Mouse (Mus musculus): ENCODE results near the gene Nfkbiz.

Nfkbiz gene

DNA sequence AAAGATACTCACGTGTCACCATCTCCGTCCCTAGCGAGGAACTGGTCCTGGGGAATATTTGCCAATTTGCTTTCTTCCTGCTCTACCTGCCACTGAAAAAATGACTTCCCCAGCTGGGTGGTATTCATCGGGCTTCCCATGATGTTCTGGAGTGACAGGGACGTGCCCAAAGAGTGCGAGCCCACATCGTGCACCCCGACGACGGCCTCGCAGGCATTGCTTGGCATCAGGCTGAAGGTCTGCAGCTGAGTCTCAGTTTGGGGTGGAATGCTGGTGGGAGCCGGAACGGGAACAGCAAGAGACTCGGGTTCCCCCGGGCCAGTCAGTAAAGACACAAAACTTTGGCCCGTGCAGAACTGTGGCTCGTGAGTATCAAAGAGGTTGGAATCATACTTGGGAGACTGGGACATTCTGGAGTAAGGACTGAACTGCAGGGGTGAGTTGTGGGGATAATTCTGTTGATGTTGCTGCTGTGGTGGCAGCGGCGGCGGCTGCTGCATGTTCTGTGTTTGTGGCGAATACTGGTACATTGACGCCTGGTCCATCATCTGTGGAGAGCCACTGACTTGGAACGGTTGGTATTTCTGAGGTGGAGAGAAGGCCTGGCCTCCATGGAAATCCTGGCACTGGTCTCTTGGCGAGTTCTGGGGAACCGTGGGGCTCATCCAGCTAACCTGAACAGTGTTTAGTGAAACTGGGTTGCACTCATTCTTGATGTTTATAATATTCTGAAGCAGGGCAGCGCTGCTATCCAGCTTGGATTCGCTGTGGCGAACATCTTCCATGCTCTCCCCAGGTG lies 20.8 kb downstream of the Nfkbiz start:
- ChIA-PET POLR2A (interaction anchor here in 1 of 4 experiments (0.6 to 1.2 kb wide), 2 partner anchors 8 to 275 kb away, joined by 3 to 5 read pairs; no protein-coding TSS in a partner anchor), CTCF (no interaction called here)

DNA sequence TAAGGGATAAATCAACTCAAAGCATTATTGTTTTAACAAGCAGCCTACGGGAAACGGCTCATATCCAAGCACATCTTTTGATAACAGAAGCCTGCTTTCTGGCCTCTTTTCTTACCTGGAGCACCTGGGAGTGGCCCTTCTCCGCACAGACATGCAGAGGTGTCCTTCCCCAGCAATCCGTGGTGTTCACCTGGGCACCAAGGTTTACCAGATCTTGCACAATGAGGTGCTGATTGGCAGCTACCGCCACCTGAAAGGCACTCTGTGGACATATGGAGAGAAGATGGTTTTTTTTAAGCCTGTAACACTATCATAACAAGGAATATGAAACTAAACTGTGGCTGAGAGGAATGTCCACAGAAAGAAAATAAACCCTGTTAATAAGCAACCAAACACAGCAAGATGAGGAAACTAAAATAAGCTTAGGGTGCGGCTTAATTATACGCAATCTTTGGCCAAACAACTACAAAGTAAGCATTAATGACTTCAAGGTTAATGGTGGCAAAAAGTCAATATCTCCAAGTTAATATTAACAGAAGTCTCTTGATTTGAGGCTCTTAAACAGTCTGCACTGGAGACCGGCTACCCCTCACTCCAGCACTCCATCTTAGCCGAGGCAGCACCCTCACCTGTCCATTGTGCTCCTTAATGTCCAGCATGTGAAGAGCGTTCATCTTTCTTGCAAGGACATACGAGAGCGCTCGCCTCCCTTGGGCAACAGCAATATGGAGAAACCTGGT lies 22.3 kb downstream of the Nfkbiz start:
- CTCF ChIA-PET, result interaction anchor here in 1 of 4 experiments (1.0 kb wide), 1 partner anchor 47 kb away, joined by 8 read pairs; no protein-coding TSS in a partner anchor
- POLR2A ChIA-PET, result interaction anchor here in 2 of 4 experiments (0.6 to 1.2 kb wide), 2 partner anchors 19 to 22 kb away, joined by 3 to 4 read pairs; no protein-coding TSS in a partner anchor

DNA sequence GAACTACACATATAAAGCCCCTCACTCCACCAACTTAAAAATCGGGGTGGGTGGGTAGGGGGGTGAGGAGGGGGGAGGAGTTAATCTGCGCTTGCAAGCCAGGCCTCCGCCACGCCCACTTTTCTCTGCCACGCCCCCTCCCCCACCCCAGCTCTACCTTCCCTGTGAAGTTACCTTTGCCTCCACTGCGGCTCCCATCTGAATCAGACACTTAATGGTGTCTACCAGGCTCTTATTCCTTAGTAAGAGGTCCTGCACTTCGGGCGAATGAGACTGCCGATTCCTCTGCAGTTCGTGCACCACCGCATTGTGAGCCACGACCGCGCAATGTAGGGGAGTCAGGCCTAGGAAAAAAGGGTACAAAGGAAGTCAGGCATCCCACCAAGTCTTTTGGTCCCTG lies 23.2 kb downstream of the Nfkbiz start:
- ChIA-PET POLR2A (interaction anchor here in 3 of 4 experiments (0.5 to 2.1 kb wide), 6 partner anchors 10 to 416 kb away, joined by 3 to 10 read pairs (median 4); partner anchors contain the start of gene Nfkbiz (in 1 of the 3)), CTCF (interaction anchor here in 2 of 4 experiments (0.6 to 1.0 kb wide), 2 partner anchors 48 to 249 kb away, joined by 3 to 8 read pairs; no protein-coding TSS in a partner anchor)

DNA sequence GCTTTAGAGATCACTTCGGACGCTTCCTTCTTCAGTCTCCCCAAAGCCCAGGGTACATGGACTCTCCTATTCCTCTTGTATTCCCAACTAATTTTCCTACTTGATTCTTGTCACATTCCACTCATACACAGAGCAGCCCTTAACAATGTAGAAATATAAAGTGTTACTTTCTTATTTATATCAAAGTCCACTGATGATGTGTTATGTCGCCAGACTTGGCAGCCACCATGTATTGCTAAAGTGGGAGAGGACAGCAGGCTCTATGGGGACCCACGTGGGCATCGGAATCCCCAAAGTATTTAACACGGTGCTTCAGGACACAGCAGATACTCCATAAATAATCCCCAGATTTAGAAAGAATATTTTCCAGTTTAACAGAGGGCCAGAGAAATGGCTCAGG lies 24.0 kb downstream of the Nfkbiz start:
- ChIA-PET POLR2A (interaction anchor here (0.5 to 2.5 kb wide), 9 partner anchors 8 to 80 kb away, joined by 3 to 15 read pairs (median 5); partner anchors contain the start of genes Nfkbiz (in 1 of the 4) and Nxpe3 (in 1 of the 4)), CTCF (no interaction called here)

DNA sequence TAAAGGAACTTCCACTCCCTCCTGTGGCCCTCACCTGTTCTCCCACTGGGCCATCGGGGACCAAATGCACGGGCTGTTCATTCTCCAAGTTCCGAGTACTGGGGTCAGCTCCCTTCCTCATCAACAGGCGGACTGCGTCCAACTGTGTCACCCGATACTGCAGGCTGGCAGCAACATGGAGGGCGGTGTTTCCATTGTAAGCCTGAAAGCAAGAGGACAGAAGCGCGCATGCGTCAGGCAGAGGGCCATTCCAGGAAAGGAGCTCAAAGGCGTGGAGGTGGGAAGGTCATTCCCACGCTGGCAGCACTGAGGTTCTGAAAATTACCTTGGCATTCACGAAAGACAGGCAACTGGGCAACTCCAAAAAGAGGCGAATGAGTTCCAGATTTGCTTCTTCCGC lies 24.8 kb downstream of the Nfkbiz start:
- POLR2A ChIA-PET, result interaction anchor here in 3 of 4 experiments (0.6 to 2.5 kb wide), 10 partner anchors 8 to 160 kb away, joined by 3 to 15 read pairs (median 5); partner anchors contain the start of genes Nfkbiz (in 1 of the 3) and Nxpe3 (in 1 of the 3)
- CTCF ChIA-PET, result interaction anchor here in 1 of 4 experiments (1.0 kb wide), 1 partner anchor 50 kb away, joined by 5 read pairs; no protein-coding TSS in a partner anchor

DNA sequence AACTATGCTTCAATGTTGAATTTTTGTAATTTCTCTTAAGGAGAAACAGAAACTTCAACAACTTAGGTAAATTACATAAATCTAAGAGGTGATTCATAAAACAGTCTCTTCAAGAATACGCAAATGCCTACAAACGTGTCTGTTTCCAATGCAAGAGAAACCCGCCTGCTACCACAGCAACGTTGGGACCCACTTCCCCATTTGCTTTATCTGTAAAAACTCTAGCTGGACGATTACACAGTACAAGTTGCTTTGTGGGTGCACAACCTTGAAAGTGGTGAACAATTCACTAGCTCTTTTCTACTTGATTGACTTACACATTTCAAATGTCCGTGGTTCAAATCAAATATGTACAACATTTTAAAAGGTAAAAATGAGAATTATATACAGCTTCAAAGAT lies 26.9 kb downstream of the Nfkbiz start:
- ChIA-PET CTCF (no interaction called here), POLR2A (interaction anchor here in 1 of 4 experiments (0.6 kb wide), 2 partner anchors 9 to 11 kb away, joined by 3 read pairs; no protein-coding TSS in a partner anchor)

DNA sequence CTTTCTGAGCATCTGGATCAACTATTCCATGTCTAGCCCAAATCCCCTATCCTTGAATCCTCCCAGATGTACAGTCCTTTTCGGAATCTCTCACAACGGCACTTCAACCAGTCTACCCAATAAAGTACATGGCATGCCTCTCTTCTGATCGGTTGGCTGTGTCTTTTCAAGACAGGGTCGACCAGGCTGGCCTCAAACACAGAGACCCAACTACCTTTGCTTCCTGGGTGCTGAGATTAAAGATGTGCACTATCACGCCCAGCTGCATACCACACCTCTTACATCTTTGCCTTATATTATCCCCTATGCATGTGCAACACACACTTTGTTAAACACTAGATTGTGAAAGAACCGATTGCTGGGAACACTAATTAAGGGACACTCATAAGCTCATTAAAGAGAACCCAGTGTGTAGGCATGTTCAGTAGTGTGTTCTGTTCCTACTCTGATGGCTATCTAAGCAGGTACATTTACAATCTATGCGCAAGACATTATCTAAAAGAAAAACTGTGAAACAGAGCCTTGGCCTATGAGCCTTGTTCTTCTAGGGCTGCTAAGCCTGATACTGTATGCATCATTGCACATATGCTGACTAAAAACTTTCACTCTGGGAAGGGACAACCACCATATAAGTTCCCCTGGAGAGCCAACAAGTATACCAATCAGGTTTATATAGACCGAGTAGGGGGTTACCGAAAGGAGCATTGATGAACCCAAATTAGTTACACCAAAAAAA lies 28.8 kb downstream of the Nfkbiz start:
- ChIA-PET CTCF (no interaction called here), POLR2A (interaction anchor here in 3 of 4 experiments (0.5 to 1.5 kb wide), 4 partner anchors 9 to 163 kb away, joined by 3 to 4 read pairs (median 3); no protein-coding TSS in a partner anchor)

DNA sequence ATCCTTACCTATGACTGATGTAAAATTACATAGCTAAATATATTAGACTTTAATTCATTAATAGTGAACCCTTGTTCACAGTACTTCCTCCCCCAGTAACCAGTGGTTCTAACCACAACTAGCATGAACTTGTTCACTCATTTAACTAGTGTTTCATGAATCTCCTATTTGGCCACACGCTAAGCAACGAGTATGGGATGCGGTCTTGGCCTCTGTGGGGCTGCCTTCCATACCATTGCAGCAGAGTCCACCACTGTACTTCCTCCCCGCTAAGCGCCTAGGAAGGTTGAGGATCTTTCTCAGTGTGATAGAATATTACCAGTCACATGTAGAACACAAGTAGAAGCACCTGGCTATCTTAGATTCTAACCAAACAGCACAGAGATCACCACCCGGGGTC lies 29.4 kb downstream of the Nfkbiz start:
- ChIA-PET CTCF (no interaction called here), POLR2A (interaction anchor here in 3 of 4 experiments (0.5 to 1.5 kb wide), 3 partner anchors 11 to 163 kb away, joined by 3 to 4 read pairs (median 3); no protein-coding TSS in a partner anchor)

DNA sequence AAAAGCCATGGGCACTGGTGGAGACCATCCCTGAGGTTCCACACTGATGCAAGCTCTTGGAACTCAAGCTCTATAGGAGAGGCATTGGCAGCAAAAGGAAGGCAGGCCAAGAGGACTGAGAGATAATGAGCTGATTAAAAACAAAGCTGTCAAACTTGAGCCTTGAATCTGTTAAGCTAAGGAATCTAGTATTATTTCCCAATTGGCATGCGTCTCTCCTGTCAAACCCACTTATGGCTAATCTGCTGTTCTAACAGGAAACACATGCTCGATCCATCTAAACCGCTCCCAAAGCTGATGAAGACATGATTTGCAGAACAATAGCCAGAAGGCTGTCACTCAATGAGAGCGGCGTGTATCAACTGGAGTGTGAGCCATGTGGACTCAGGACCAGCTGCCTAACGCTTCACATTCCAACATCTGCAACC lies 31.2 kb downstream of the Nfkbiz start:
- ChIA-PET POLR2A (interaction anchor here in 3 of 4 experiments (0.5 to 1.7 kb wide), 5 partner anchors 11 to 26 kb away, joined by 3 to 8 read pairs (median 4); no protein-coding TSS in a partner anchor), CTCF (interaction anchor here in 1 of 4 experiments (0.7 kb wide), 1 partner anchor 56 kb away, joined by 3 read pairs; no protein-coding TSS in a partner anchor)

DNA sequence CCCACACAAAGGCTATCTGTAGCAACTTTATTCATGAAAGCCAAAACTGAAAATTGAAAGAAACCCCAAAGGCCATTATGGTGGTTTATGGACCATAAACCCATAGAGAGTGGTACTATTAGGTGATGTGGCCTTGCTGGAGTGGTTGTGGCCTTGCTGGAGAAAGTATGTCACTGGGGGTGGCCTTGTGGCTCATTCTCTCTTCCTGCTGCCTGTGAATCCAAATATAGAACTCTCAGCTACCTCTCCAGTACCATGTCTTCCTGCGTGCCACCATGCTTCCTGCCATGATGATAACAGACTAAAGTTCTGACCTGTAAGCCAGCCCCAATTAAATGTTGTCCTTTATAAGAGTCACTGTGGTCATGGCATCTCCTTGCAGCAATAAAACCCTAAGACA lies 33.9 kb downstream of the Nfkbiz start:
- ChIA-PET CTCF (no interaction called here), POLR2A (no interaction called here)

DNA sequence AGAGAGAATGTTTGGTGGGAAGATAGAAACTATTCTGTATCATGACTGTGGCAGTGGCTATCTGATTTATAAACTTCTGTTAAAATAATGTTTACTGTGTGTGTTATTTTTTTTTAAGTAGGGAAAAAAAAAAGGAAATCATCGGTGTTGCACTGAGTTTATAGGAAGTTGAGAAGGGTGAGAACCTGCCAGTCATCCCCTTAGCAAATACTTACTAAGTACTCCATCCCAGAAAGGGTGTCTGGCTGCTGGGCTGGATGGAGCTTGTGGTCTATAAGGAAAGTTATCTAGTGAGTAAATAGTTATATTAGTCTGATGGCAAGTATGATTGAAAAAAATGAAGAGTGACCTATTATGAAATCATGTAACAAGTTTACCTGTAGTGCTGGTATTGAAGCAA lies 37.1 kb downstream of the Nfkbiz start:
- POLR2A ChIA-PET, result no interaction called here
- CTCF ChIA-PET, result no interaction called here

DNA sequence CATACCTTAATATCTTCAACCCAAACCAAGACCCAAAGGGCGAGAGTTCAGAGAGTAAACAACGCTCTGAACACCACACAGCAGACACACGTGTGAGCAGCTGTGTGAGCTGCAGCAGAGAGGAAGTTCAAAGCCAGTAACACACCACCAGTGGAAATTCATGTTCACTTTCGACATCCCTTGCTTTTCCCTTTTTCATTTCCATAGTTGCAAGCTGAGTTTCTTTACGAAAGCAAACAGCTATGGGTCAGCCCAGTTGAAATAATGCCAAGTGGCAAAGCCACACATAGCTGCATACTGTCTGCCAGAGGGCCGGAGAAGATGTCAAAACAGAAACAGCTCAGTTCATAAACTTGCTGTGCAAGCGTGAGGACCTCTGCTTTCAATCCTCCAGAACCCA lies 39.9 kb downstream of the Nfkbiz start:
- ChIA-PET CTCF (no interaction called here), POLR2A (interaction anchor here in 1 of 4 experiments (0.6 to 0.7 kb wide), 2 partner anchors 11 to 1073 kb away, joined by 3 read pairs; no protein-coding TSS in a partner anchor)

DNA sequence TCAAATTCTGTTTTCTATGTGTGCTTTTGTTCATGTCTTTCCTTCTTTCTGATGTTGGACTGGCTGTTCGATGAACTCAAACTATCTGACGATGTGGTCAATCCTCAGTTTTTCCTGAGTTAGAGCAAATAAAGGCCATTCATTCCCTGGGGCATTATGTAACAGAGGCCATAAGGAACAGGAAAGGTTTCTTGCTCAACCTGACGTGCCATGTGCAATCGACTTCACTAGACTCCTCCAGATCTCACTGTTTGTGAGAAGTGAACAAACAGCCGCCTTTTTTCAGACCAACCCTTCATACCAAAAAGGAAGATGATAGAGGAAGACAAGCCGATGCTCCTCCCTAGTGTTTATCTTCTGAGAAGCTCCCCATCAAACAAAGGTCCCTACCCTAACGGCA lies 48.4 kb downstream of the Nfkbiz start:
- POLR2A ChIA-PET, result no interaction called here

DNA sequence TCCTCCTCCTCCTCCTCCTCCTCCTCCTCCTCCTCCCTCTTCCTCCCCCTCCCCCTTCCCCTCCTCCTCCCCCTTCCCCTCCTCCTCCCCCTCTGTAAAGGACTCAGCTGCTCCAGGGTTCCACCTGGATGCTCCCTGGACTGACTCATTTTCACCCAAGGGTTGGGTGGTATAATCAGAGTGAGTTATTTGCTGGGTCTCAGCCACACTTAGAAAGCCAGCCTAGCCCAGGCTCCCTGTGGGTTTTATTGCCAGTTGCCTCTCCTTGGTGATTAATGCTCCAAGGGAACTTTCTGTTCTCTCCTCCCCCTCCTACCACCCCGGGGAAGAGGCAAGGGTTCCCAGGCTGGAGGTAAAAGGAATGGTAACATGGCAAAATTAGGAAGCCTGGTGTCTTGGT lies 49.4 kb downstream of the Nfkbiz start:
- CTCF ChIA-PET, result no interaction called here
- POLR2A ChIA-PET, result no interaction called here

More for the DNA sequence above, 48.4 kb downstream of the Nfkbiz start:
- CTCF ChIA-PET, result no interaction called here

DNA sequence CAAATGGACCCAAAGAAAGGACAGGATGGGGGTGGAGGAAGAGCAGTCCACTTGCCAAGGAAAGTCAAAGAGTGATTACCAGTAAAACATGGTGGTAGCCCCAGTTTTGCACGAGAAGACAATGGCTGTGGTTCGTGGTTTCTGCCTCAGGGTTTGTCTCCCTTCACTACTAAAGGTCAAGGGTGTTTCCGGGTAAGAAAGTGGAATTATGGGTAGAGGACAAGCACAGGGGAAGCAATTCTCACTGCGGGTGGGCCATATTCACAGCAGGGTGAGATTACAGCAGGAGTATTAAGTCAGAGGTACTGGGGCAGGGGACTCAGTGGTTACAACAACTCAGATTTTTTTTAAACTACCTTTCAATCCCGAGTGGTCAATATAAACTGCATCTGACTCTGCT lies 50.0 kb downstream of the Nfkbiz start:
- POLR2A ChIA-PET, result interaction anchor here in 1 of 4 experiments (1.9 kb wide), 1 partner anchor 35 kb away, joined by 6 read pairs; no protein-coding TSS in a partner anchor
- CTCF ChIA-PET, result no interaction called here

DNA sequence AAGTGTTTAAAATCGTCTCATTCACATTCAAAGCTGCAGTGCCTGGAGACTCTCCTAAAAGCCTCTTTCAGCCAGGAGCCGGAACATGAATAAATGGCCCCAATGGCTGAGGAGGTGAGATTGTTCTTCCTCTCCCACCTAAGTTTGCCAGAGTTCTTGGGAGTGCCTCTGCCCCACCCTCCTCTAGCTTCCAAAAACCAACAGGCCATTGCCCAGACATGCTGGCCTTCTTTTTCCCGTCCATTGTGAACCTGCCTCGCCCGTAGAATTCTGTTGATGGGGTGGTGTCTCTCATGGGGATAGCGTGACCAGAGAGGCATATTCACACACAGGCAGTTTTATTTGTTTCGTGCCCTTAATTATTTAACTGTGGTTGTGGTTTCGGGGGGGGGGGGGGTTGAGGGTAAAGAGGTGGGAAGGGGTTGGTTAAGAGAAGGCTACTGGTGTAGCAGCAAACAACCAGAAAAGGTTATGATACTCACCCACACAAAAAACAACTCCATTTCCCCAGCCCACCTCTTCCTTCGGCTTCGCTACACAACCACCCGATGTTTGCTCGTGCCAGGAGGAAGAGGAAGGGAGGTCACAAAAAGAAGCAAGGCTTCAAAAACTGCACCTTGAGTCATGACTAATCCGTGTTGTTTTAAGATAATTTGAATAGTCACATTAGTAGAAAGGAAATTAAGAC lies 51.2 kb downstream of the Nfkbiz start:
- POLR2A ChIA-PET, result interaction anchor here in 2 of 4 experiments (0.6 to 1.9 kb wide), 5 partner anchors 32 to 361 kb away, joined by 3 to 6 read pairs (median 4); no protein-coding TSS in a partner anchor
- CTCF ChIA-PET, result no interaction called here

DNA sequence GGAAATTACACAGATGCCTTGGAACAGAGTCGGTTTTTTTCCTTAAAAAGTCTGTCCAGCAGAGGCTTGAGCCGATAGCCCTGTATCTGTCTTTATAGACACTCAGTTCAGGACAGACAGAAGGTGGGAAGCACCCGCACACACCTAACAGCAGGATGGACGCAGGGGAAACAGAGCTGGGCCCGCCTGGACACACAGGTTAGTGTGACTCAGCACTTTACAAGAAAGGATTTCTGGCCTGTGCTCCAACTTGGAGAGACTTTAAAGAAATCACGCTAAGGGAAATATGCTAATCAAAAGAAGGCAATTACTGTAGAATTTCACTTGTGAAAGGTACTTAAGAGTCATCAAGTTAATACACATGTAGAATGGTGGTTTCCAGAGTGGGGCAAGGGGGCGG lies 54.3 kb downstream of the Nfkbiz start:
- ChIA-PET POLR2A (interaction anchor here in 1 of 4 experiments (0.5 to 0.6 kb wide), 2 partner anchors 9 to 188 kb away, joined by 3 to 4 read pairs; no protein-coding TSS in a partner anchor), CTCF (interaction anchor here in 1 of 4 experiments (0.6 kb wide), 1 partner anchor 115 kb away, joined by 3 read pairs; no protein-coding TSS in a partner anchor)

DNA sequence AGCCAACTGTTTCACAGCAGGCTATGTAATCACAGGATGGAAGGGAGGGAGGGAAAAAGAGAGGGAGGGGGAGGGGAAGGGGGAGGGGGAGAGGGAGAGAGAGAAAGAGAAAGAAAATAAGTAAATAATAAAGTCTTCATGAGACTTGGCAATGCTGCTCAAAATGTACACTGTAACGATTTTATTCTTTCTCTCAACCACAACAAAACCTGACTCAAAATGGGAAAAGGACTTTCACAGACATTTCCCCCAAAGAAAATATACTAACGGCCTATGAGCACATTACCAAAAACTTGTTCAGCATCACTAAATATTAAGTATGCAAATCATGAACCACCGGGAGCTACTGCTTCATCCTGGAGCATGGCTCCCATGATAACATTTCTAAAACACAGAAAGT lies 54.8 kb downstream of the Nfkbiz start:
- ChIA-PET POLR2A (interaction anchor here in 1 of 4 experiments (0.5 to 0.6 kb wide), 2 partner anchors 10 to 188 kb away, joined by 3 to 4 read pairs; no protein-coding TSS in a partner anchor), CTCF (interaction anchor here in 1 of 4 experiments (0.6 kb wide), 1 partner anchor 115 kb away, joined by 3 read pairs; no protein-coding TSS in a partner anchor)

Measured in embryonic stem cell, embryonic (primary cell).